Mouse (Mus musculus): ENCODE measurements around the gene Ctxn1. TPM values are rescaled to one million over a fixed set of nuclear protein-coding genes. Genes with fewer than 3 reads are reported as not detected.
A peak's percentile ranks its signal among the peaks of the same experiment; 100 is the strongest.

The Ctxn1 gene
- total and polyA plus RNA-seq, 2 experiments from 2014 or later: 12.5 to 13.2 TPM

DNA sequence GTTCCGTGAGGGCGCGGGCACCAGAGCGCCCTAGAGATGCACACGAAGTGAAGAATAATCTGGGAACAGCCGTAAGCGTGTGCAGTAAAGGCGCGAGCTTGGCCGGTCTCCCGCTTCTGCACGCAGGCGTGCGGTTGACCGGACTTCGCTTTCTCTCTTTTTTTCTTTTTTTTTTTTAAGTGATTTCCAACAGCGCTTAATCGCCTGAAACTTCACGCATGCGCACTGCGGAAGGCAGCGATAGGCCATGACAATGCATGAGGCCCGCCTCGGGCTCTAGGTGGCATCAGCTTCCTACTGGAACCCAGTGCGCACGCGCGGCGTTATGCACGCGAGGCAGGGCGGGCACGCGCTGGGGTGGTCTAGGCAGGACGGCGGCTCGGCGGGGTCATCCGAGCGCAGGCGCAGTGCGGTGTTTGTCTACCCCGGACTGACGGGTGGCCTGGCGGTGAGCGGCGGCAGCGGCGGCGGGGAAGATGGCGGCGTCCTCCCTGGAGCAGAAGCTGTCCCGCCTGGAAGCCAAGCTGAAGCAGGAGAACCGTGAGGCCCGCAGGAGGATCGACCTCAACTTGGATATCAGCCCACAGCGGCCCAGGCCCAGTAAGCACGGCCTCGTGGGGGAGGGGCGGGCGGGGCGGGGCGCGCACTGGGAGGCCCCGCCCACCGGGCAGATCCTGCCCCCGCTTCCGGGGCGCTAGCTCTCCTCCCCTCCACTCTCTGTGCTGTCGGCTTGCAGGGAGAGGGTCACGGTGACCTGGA is 20.5 kb downstream of the Ctxn1 start, which contains the start of the genes Map2k7 and Gm49320:
Gene Map2k7, plus strand, starts transcription at position 307 of the 759 bp plus-strand sequence.
Gene Gm49320, plus strand, starts transcription at position 432 of the 759 bp plus-strand sequence.
- TF ChIP-seq CTCF (IDR thresholded peaks at IDR 0.05; ENCODE audit: low read depth) (peak; percentile 47), EP300 (IDR thresholded peaks at IDR 0.05; ENCODE audit: low read depth) (peak; percentile 61; the same call in 1 of the 2 replicates)
- peaks cover 22% of the 10 kb centered on the region for H3K4me1 ChIP-seq (ENCODE audit: control insufficient read depth, insufficient read depth)
- H3K27ac ChIP-seq (ENCODE audit: low read depth): peak within 1 kb of the TSS; percentile 97
- H3K4me2 ChIP-seq (ENCODE audit: low read depth, low read length): peak within 1 kb of the TSS; percentile 91
- peaks cover 19% of the 10 kb centered on the region for H3K36me3 ChIP-seq (replicated peaks; ENCODE audit: control insufficient read depth, insufficient read depth, low read length)
- peak within 1 kb of the TSS; percentile 92 for H3K4me3 ChIP-seq (ENCODE audit: low read depth, low read length)
- H3K9me3 ChIP-seq (replicated peaks; ENCODE audit: control insufficient read depth, low read length): no peaks in the 10 kb centered on the region
- H3K9ac ChIP-seq (replicated peaks; ENCODE audit: low read depth, low read length): peak within 1 kb of the TSS; percentile 83
- H3K27me3 ChIP-seq (ENCODE audit: control insufficient read depth, insufficient read depth, low read length): no peaks in the 10 kb centered on the region
- DNase-seq (ENCODE audit: low spot score) (peak; percentile 98), ATAC-seq (ENCODE audit: insufficient read depth, low read depth) (peak; percentile 96)
- WGBS: under 1% methylated on average over 61 of the region's 71 CpGs

DNA sequence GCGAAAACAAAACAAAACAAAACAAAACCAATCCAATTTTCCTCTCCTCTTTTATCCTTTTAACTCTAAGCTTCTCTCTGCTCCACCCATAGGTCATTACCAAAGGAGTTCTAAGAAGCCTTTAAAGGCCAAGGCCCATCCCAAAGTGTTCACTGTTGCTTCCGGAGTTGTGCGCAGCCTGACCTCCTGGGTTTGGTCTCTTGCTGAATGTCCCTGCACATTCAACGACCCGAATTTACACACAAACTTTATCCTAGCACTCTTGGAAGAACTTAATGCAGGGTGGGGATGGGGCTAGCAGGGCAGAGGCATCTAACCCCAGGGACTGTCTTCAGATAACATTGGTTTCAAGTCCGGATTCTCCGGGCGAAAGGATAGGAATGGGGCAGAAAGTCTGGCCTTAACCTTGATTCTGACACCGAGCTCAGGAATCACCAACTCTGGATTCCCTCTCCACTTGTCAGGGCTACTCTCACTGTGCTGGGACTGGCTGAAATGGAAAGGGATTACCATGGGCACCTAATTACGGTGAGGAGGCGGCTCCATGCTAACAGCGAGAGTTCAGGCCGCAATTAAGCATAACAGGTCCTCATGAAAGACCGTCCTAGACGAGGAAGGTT is 21.1 kb downstream of the Ctxn1 start:
- H3K27me3 ChIP-seq (ENCODE audit: control insufficient read depth, insufficient read depth, low read length): no peaks in the 10 kb centered on the region
- peaks cover 22% of the 10 kb centered on the region for H3K4me1 ChIP-seq (ENCODE audit: control insufficient read depth, insufficient read depth)
- ATAC-seq (ENCODE audit: insufficient read depth, low read depth) (no peak), DNase-seq (ENCODE audit: low spot score) (peak; percentile 14)
- TF ChIP-seq EP300 (IDR thresholded peaks at IDR 0.05; ENCODE audit: low read depth) (no peak), CTCF (IDR thresholded peaks at IDR 0.05; ENCODE audit: low read depth) (no peak)
- H3K9ac ChIP-seq (replicated peaks; ENCODE audit: low read depth, low read length): peak overlapping the region; percentile 76
- H3K36me3 ChIP-seq (replicated peaks; ENCODE audit: control insufficient read depth, insufficient read depth, low read length): peaks cover 12% of the 10 kb centered on the region
- 16% methylated on average over 15 of the region's 15 CpGs for WGBS
- H3K4me3 ChIP-seq (ENCODE audit: low read depth, low read length): peak overlapping the region; percentile 92
- peak overlapping the region; percentile 79 for H3K4me2 ChIP-seq (ENCODE audit: low read depth, low read length)
- no peaks in the 10 kb centered on the region for H3K9me3 ChIP-seq (replicated peaks; ENCODE audit: control insufficient read depth, low read length)
- peak overlapping the region; percentile 97 for H3K27ac ChIP-seq (ENCODE audit: low read depth)

DNA sequence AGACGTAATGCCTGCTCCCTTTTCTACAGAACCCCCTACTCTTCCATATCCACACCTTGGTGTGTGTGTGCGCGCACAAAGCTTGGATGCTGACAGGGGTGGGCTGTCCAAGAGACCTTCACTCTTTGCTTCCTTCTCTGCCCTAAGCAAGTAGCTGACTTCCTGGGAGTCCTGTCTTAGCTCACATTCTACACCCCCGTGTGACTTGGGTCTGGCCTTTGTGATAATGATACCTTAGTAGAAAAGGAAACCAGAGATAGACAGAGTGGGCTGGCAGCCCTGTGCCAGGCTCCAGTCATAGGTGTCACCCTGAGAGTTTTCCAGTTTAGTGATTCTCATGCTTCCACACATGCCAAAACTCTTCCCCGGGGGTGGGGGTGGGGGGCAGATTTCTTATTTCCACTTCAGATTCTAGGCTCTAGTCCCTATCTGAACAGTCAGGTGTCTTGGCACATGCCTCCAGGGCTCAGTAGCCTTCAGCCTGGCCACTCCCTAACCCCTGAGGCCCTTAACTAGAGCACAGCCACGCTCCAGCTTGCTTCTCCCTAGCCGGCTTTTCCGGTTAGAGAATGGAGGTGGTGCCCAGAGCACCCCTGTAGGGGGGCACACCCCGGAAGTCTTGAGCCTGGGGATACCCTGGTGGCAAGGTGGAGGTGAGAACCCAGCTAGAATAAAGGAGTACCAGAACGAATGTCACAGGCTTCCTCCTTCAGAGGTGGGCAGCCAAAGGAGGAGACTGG is 28.3 kb downstream of the Ctxn1 start:
- no peak overlapping the region for H3K4me3 ChIP-seq (ENCODE audit: low read depth, low read length)
- 46% methylated on average over 10 of the region's 10 CpGs for WGBS
- no peaks in the 10 kb centered on the region for H3K9me3 ChIP-seq (replicated peaks; ENCODE audit: control insufficient read depth, low read length)
- DNase-seq (ENCODE audit: low spot score): no peak
- H3K36me3 ChIP-seq (replicated peaks; ENCODE audit: control insufficient read depth, insufficient read depth, low read length): no peaks in the 10 kb centered on the region
- ATAC-seq (ENCODE audit: insufficient read depth, low read depth): no peak
- no peak overlapping the region for H3K9ac ChIP-seq (replicated peaks; ENCODE audit: low read depth, low read length)
- H3K27me3 ChIP-seq (ENCODE audit: control insufficient read depth, insufficient read depth, low read length): peaks cover 29% of the 10 kb centered on the region
- H3K4me2 ChIP-seq (ENCODE audit: low read depth, low read length): no peak overlapping the region
- no peak overlapping the region for H3K27ac ChIP-seq (ENCODE audit: low read depth)
- H3K4me1 ChIP-seq (ENCODE audit: control insufficient read depth, insufficient read depth): 0 out of 2 replicates have a peak, but pooled peaks cover 5% of the 10 kb centered on the region
- TF ChIP-seq EP300 (IDR thresholded peaks at IDR 0.05; ENCODE audit: low read depth): no peak
- no peak for TF ChIP-seq CTCF (IDR thresholded peaks at IDR 0.05; ENCODE audit: low read depth)

DNA sequence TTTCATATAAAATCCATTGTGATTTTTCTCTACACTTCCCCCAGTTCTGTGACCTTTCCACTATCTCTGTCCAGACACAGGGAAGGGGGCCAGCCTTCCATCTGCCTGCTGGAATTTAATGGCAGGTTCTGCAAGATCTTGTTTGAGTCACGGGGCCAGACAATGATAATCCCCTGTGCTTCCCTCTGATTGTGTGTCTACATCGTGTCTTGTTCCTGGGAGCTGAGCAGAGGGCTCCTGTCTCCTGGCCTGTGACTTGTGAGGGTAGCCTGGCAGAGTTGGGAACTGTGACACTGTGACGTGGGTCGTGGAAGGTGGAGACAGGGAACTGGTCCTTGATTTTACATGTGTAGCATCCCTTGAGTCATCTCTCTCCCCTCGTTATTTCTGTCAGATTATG is 29.3 kb downstream of the Ctxn1 start:
- no peak for TF ChIP-seq CTCF (IDR thresholded peaks at IDR 0.05; ENCODE audit: low read depth)
- no peak for TF ChIP-seq EP300 (IDR thresholded peaks at IDR 0.05; ENCODE audit: low read depth)
- no peak for DNase-seq (ENCODE audit: low spot score)
- H3K4me2 ChIP-seq (ENCODE audit: low read depth, low read length): no peak overlapping the region
- no peaks in the 10 kb centered on the region for H3K36me3 ChIP-seq (replicated peaks; ENCODE audit: control insufficient read depth, insufficient read depth, low read length)
- 59% methylated on average over 5 of the region's 5 CpGs for WGBS
- no peak overlapping the region for H3K9ac ChIP-seq (replicated peaks; ENCODE audit: low read depth, low read length)
- H3K4me1 ChIP-seq (ENCODE audit: control insufficient read depth, insufficient read depth): 0 out of 2 replicates have a peak, but pooled peaks cover 5% of the 10 kb centered on the region
- H3K4me3 ChIP-seq (ENCODE audit: low read depth, low read length): no peak overlapping the region
- no peak overlapping the region for H3K27ac ChIP-seq (ENCODE audit: low read depth)
- no peaks in the 10 kb centered on the region for H3K9me3 ChIP-seq (replicated peaks; ENCODE audit: control insufficient read depth, low read length)
- peaks cover 29% of the 10 kb centered on the region for H3K27me3 ChIP-seq (ENCODE audit: control insufficient read depth, insufficient read depth, low read length)
- ATAC-seq (ENCODE audit: insufficient read depth, low read depth): no peak

DNA sequence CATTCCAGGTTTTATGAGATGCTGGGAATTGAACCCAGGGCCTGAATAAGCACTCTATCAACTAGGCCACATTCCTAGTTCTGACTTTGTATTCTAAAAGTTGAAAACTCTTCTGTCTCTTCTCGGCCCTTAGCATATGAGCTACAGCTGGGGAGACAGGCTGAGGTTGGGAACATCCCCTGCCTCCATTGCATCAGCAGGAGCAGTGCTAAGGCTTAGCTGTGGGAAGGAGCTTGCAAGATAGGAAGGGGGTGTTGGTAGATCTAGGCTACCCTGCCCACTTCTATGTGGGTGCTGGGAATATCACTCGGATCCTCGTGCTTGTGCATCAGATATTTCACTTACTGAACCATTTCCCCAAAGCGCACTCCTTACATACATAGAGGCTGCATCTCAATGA is 31.2 kb downstream of the Ctxn1 start:
- peaks cover 29% of the 10 kb centered on the region for H3K27me3 ChIP-seq (ENCODE audit: control insufficient read depth, insufficient read depth, low read length)
- 89% methylated on average over 4 of the region's 4 CpGs for WGBS
- no peaks in the 10 kb centered on the region for H3K36me3 ChIP-seq (replicated peaks; ENCODE audit: control insufficient read depth, insufficient read depth, low read length)
- 0 out of 2 replicates have a peak, but pooled peaks cover 5% of the 10 kb centered on the region for H3K4me1 ChIP-seq (ENCODE audit: control insufficient read depth, insufficient read depth)
- H3K4me2 ChIP-seq (ENCODE audit: low read depth, low read length): no peak overlapping the region
- no peak overlapping the region for H3K9ac ChIP-seq (replicated peaks; ENCODE audit: low read depth, low read length)
- TF ChIP-seq CTCF (IDR thresholded peaks at IDR 0.05; ENCODE audit: low read depth): no peak
- no peak for TF ChIP-seq EP300 (IDR thresholded peaks at IDR 0.05; ENCODE audit: low read depth)
- no peaks in the 10 kb centered on the region for H3K9me3 ChIP-seq (replicated peaks; ENCODE audit: control insufficient read depth, low read length)
- DNase-seq (ENCODE audit: low spot score) (no peak), ATAC-seq (ENCODE audit: insufficient read depth, low read depth) (no peak)
- H3K4me3 ChIP-seq (ENCODE audit: low read depth, low read length): no peak overlapping the region
- H3K27ac ChIP-seq (ENCODE audit: low read depth): no peak overlapping the region
